In the genomic region with DNA sequence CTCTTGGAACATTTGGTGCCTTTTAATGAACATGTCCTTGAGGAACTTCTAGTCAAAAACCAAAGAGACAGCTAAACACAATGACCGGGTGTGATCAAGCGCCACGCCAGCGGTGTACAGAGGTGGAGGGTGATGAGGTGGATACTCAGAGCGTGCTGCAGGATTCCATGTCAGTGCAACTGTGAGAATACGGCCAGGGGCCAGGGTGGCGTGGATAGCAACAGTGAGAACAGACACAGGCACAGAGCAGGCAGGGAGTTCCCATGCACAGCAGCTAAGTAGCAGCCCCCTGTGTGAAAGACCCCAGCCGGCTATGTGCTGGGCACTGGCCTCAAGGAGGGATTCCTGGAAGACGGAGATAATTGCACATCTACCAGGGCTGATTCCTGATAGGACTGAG, we compare ENCODE assay signal across 16 mouse cellular contexts.
"Had no signal": no experiment of that assay in that cellular context is flagged by ENCODE, and none has a peak within 500 bp of the region (broad histone marks: within the 10 kb centered on the region; RNA-seq: fewer than 3 reads in every experiment).

No protein-coding gene starts in this region.

- H3K9me3 ChIP-seq: intestine, embryonic 15.5 days; kidney, embryonic 15.5 days; liver, embryonic 13.5 days; neural tube, embryonic 13.5 days had no signal

- ATAC-seq: intestine, embryonic 15.5 days; lung, postnatal 0 days had no signal

- H3K9ac ChIP-seq: intestine, embryonic 15.5 days; kidney, embryonic 15.5 days; liver, embryonic 13.5 days; lung, embryonic 14.5 days; neural tube, embryonic 13.5 days had no signal

- H3K4me1 ChIP-seq: intestine, embryonic 15.5 days; kidney, embryonic 15.5 days; neural tube, embryonic 13.5 days had no signal

- H3K27ac ChIP-seq: intestine, embryonic 15.5 days; kidney, embryonic 15.5 days; left cerebral cortex, adult 2 months; liver, embryonic 13.5 days; macrophage; neural tube, embryonic 13.5 days had no signal

- H3K4me3 ChIP-seq: intestine, embryonic 15.5 days; kidney, embryonic 15.5 days; left cerebral cortex, adult 2 months; liver, embryonic 13.5 days; myocyte; neural tube, embryonic 13.5 days had no signal

- DNase-seq: kidney, adult 11 months; kidney, adult 8-10 months; kidney, postnatal 10 days; kidney, postnatal 36 days; layer of hippocampus, postnatal 36 days; liver, embryonic 13.5 days; lung, embryonic 14.5 days; thymus, adult 18-20 months; thymus, postnatal 4 days had no signal

- H3K4me2 ChIP-seq: intestine, embryonic 15.5 days; kidney, embryonic 15.5 days; liver, embryonic 13.5 days; lung, embryonic 14.5 days; neural tube, embryonic 13.5 days had no signal

- H3K36me3 ChIP-seq: intestine, embryonic 15.5 days had no signal

- H3K27me3 ChIP-seq: intestine, embryonic 15.5 days; kidney, embryonic 15.5 days; liver, embryonic 13.5 days; neural tube, embryonic 13.5 days had no signal
